22 mouse cellular contexts compared by ENCODE assay signal in genomic region chr5:150970551-150970950, GRCm38 (mm10). TPM values are rescaled to one million over a fixed set of nuclear protein-coding genes. Genes with fewer than 3 reads are reported as not detected.
DNase-seq lines count a peak whose midpoint lies in the region; ATAC-seq and TF ChIP-seq lines count a peak whose summit lies in the region.
"Had no signal": no experiment of that assay in that cellular context is flagged by ENCODE, and none has a peak within 500 bp of the region (broad histone marks: within the 10 kb centered on the region; RNA-seq: fewer than 3 reads in every experiment).

No protein-coding gene starts in this region.

- intact Hi-C loops in heart, postnatal 10 days (cut with DNase I), result no loop called here

- no peak overlapping the region for H3K4me2 ChIP-seq in lung, postnatal 0 days (replicated peaks; ENCODE audit: low read depth, low read length)
- H3K4me2 ChIP-seq in stomach, embryonic 14.5 days (replicated peaks; ENCODE audit: low read depth, low read length), result no peak overlapping the region
- H3K4me2 ChIP-seq: embryonic facial prominence, embryonic 13.5 days; forebrain, embryonic 13.5 days had no signal

- H3K9ac ChIP-seq in lung, postnatal 0 days (replicated peaks; ENCODE audit: low read depth), result no peak overlapping the region
- no peak overlapping the region for H3K9ac ChIP-seq in stomach, embryonic 14.5 days (replicated peaks; ENCODE audit: low read depth, low read length)
- H3K9ac ChIP-seq: embryonic facial prominence, embryonic 13.5 days; forebrain, embryonic 13.5 days; forebrain, postnatal 0 days had no signal

- ATAC-seq in lung, postnatal 0 days, result peak; percentile 78
- no peak for ATAC-seq in stomach, embryonic 14.5 days (ENCODE audit: insufficient number of reproducible peaks, insufficient read depth, low FRiP score, low read depth)
- ATAC-seq in megakaryocyte, adult 5-6 weeks (ENCODE audit: poor library complexity, severe bottlenecking), result no peak
- ATAC-seq: activated CD4-positive, CD25-positive, alpha-beta regulatory T cell, adult 4 months; forebrain, embryonic 13.5 days; forebrain, postnatal 0 days; hindbrain, embryonic 16.5 days; Patski had no signal

- H3K9me3 ChIP-seq in heart, embryonic 10.5 days, result no peaks in the 10 kb centered on the region
- no peaks in the 10 kb centered on the region for H3K9me3 ChIP-seq in lung, postnatal 0 days (ENCODE audit: low read length)
- H3K9me3 ChIP-seq in stomach, embryonic 14.5 days (ENCODE audit: control insufficient read depth, low read depth, low read length), result no peaks in the 10 kb centered on the region
- H3K9me3 ChIP-seq: forebrain, embryonic 13.5 days had no signal

- H3K4me1 ChIP-seq in heart, embryonic 10.5 days, result peaks cover 10% of the 10 kb centered on the region; the same call in 1 of the 2 replicates
- H3K4me1 ChIP-seq in lung, postnatal 0 days (ENCODE audit: insufficient read depth, low read depth, low read length), result no peaks in the 10 kb centered on the region
- H3K4me1 ChIP-seq in stomach, embryonic 14.5 days (ENCODE audit: control insufficient read depth, insufficient read depth, low read length), result 0 out of 2 replicates have a peak, but pooled peaks cover 6% of the 10 kb centered on the region
- H3K4me1 ChIP-seq: forebrain, embryonic 13.5 days had no signal

- H3K36me3 ChIP-seq in heart, embryonic 10.5 days, result no peaks in the 10 kb centered on the region
- no peaks in the 10 kb centered on the region for H3K36me3 ChIP-seq in lung, postnatal 0 days (ENCODE audit: insufficient read depth, low read length)
- no peaks in the 10 kb centered on the region for H3K36me3 ChIP-seq in stomach, embryonic 14.5 days (ENCODE audit: control insufficient read depth, insufficient read depth, low read length)
- H3K36me3 ChIP-seq: embryonic facial prominence, embryonic 13.5 days; hindbrain, embryonic 10.5 days had no signal

- no peaks in the 10 kb centered on the region for H3K27me3 ChIP-seq in heart, embryonic 10.5 days (ENCODE audit: insufficient read depth, poor library complexity, severe bottlenecking)
- no peaks in the 10 kb centered on the region for H3K27me3 ChIP-seq in lung, postnatal 0 days (replicated peaks; ENCODE audit: insufficient read depth, low read length)
- no peaks in the 10 kb centered on the region for H3K27me3 ChIP-seq in stomach, embryonic 14.5 days (ENCODE audit: control insufficient read depth, insufficient read depth, low read length)
- H3K27me3 ChIP-seq: CH12.LX; embryonic facial prominence, embryonic 13.5 days; forebrain, embryonic 13.5 days; Patski had no signal

- no peak overlapping the region for H3K4me3 ChIP-seq in heart, embryonic 10.5 days
- H3K4me3 ChIP-seq in layer of hippocampus, adult 2 months, result no peak overlapping the region
- no peak overlapping the region for H3K4me3 ChIP-seq in lung, postnatal 0 days (ENCODE audit: low read depth, low read length)
- H3K4me3 ChIP-seq in stomach, embryonic 14.5 days (ENCODE audit: low read depth, low read length), result no peak overlapping the region
- H3K4me3 ChIP-seq: embryonic facial prominence, embryonic 13.5 days; forebrain, embryonic 13.5 days; hindbrain, embryonic 10.5 days had no signal

- H3K27ac ChIP-seq in heart, embryonic 10.5 days, result no peak overlapping the region
- peak overlapping the region; percentile 69; the same call in 1 of the 2 replicates for H3K27ac ChIP-seq in layer of hippocampus, adult 2 months
- no peak overlapping the region for H3K27ac ChIP-seq in lung, postnatal 0 days (ENCODE audit: low read length)
- peak overlapping the region; percentile 6; the same call in 1 of the 2 replicates for H3K27ac ChIP-seq in stomach, embryonic 14.5 days (ENCODE audit: low read length)
- H3K27ac ChIP-seq: embryonic facial prominence, embryonic 13.5 days; forebrain, embryonic 13.5 days; hindbrain, embryonic 10.5 days had no signal

- no peak for TF ChIP-seq EP300 in lung, postnatal 0 days (IDR thresholded peaks at IDR 0.05)

- no peak for TF ChIP-seq CTCF in layer of hippocampus, adult 2 months (conservative IDR thresholded peaks at IDR 0.05)
- TF ChIP-seq CTCF in lung, postnatal 0 days (IDR thresholded peaks at IDR 0.05), result no peak

- peak; percentile 47 for DNase-seq in heart, embryonic 10.5 days (ENCODE audit: low spot score)
- DNase-seq in heart, postnatal 10 days, result no peak
- no peak for DNase-seq in layer of hippocampus, adult 2 months (ENCODE audit: low spot score in 2 of 2)
- DNase-seq in layer of hippocampus, adult 9-10 months (ENCODE audit: low spot score), result no peak
- peak; percentile 58 for DNase-seq in lung, postnatal 0 days (ENCODE audit: low spot score)
- no peak for DNase-seq in lung, postnatal 4 days
- DNase-seq: adrenal gland, postnatal 14 days; cerebellum, adult 11-12 months; cerebellum, adult 9-10 months; cerebellum, postnatal 25 days; forebrain, postnatal 0 days; gastrocnemius, postnatal 25 days had no signal

- 43% methylated on average over 3 of the region's 3 CpGs for WGBS in heart, embryonic 10.5 days
- 28% methylated on average over 3 of the region's 3 CpGs for WGBS in lung, postnatal 0 days
- 31% methylated on average over 3 of the region's 3 CpGs for WGBS in stomach, embryonic 14.5 days

RNA-seq across cellular contexts. Expression of gene Kl, which starts 18.1 kb away (rescaled TPM):
- 0.10 and 0.18 TPM in 2 replicates for polyA plus RNA-seq in heart, embryonic 10.5 days (2016; fragmentation: Nextera tagmentation; extraction: Ambion mirVana)
- under 1 TPM in 1 of 2 experiments, not detected in 1; 0.05 TPM for total RNA-seq in heart, postnatal 10 days (2021)
- total RNA-seq in layer of hippocampus, adult 2 months (2021), result 10 to 100 TPM in 1 of 2 experiments, 1 to 10 TPM in 1; 9.9 to 10.5 TPM
- 0.05 and 0.14 TPM in 2 replicates for polyA plus RNA-seq in lung, postnatal 0 days (2015; fragmentation: Nextera tagmentation; extraction: Ambion mirVana)
- polyA plus RNA-seq in stomach, embryonic 14.5 days (2014; fragmentation: Nextera tagmentation; extraction: Ambion mirVana), result 0.13 TPM in 2 replicates
- not detected in 2 replicates for total RNA-seq in megakaryocyte, adult 5-6 weeks (2015)
- not detected in 2 replicates for total RNA-seq in megakaryocyte, adult 5-6 weeks (2017)
- total RNA-seq: CH12.LX; granulocyte monocyte progenitor cell, adult 5-6 weeks had no signal
- polyA plus RNA-seq: hindbrain, embryonic 10.5 days had no signal

Comparison
In these comparisons a context has a peak if more than half of its experiments do, and no peak if none do; other contexts are left out.
1. DNase-seq: peak in heart, embryonic 10.5 days (single experiment) and lung, postnatal 0 days (single experiment); none in heart, postnatal 10 days (0 of 2), layer of hippocampus, adult 2 months (0 of 2), layer of hippocampus, adult 9-10 months (single experiment) and lung, postnatal 4 days (0 of 2).
2. H3K27ac ChIP-seq: peak in layer of hippocampus, adult 2 months (single experiment) and stomach, embryonic 14.5 days (single experiment); none in heart, embryonic 10.5 days (single experiment) and lung, postnatal 0 days (single experiment).
3. RNA of gene Kl, which starts 18.1 kb away (total RNA-seq): 9.9 to 10.5 TPM in layer of hippocampus, adult 2 months; 0.05 TPM in heart, postnatal 10 days and not detected in megakaryocyte, adult 5-6 weeks; every median in the first group is over 10 times any median in the second.